Comparison of ENCODE assay signal across 15 mouse cellular contexts in genomic region chr16:73760921-73761320, GRCm38 (mm10).
"Had no signal": no experiment of that assay in that cellular context is flagged by ENCODE, and none has a peak within 500 bp of the region (broad histone marks: within the 10 kb centered on the region; RNA-seq: fewer than 3 reads in every experiment).

No protein-coding gene starts in this region.

- H3K4me1 ChIP-seq: limb, embryonic 15.5 days; liver, embryonic 12.5 days had no signal

- H3K4me3 ChIP-seq: limb, embryonic 15.5 days; liver, embryonic 12.5 days; neural tube, embryonic 13.5 days had no signal

- H3K9me3 ChIP-seq: limb, embryonic 15.5 days; liver, embryonic 12.5 days; neural tube, embryonic 13.5 days had no signal

- H3K4me2 ChIP-seq: limb, embryonic 15.5 days; liver, embryonic 12.5 days; lung, embryonic 14.5 days; neural tube, embryonic 13.5 days had no signal

- DNase-seq: kidney, adult 9 months; kidney, postnatal 36 days; layer of hippocampus, adult 9-11 months; layer of hippocampus, postnatal 36 days; lung, embryonic 14.5 days; lung, postnatal 10 days; lung, postnatal 4 days; midbrain, embryonic 14.5 days; thymus, adult 18-20 months; thymus, postnatal 14 days had no signal

- H3K36me3 ChIP-seq: limb, embryonic 15.5 days; liver, embryonic 12.5 days; neural tube, embryonic 13.5 days had no signal

- H3K27ac ChIP-seq: kidney, postnatal 0 days; limb, embryonic 15.5 days; liver, embryonic 12.5 days; neural tube, embryonic 13.5 days; stomach, postnatal 0 days had no signal

- H3K9ac ChIP-seq: limb, embryonic 15.5 days; liver, embryonic 12.5 days; lung, embryonic 14.5 days; neural tube, embryonic 13.5 days had no signal

- ATAC-seq: liver, embryonic 12.5 days had no signal

- H3K27me3 ChIP-seq: limb, embryonic 15.5 days; liver, embryonic 12.5 days; neural tube, embryonic 13.5 days had no signal
